Mouse (Mus musculus): ENCODE results near the gene Rab1a. TPM values are rescaled to one million over a fixed set of nuclear protein-coding genes. Genes with fewer than 3 reads are reported as not detected.

The Rab1a gene
- polyA plus RNA-seq, 1 experiment = 25.1 TPM

DNA sequence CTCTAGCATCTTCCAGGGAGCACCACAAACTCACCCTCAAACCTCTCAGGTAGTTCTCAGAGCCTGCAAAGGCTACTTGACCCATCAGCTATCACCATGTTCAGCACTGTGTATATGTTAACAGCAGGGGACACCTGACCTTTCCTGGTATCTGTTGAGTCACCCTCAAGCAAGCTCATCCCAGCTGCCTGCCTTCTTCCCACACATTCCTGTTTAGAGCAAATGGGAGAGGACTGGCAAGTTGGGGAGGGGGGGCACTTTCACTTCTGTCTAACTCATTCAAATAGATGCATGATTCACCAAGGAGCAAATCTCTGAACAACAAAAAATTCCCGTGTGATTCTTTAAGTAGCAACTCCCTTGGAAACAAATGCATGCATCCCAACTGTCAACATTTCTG lies 45.4 kb downstream of the Rab1a start:
- no peak overlapping the region for H3K27ac ChIP-seq (ENCODE audit: insufficient read depth, low read length)
- peaks cover 4% of the 10 kb centered on the region; the same call in 1 of the 2 replicates for H3K36me3 ChIP-seq (ENCODE audit: control insufficient read depth, insufficient read depth, low read length)
- no peak overlapping the region for H3K4me3 ChIP-seq (ENCODE audit: extremely low read depth, insufficient read depth, insufficient read length)
- 34% methylated on average over 1 of the region's 1 CpGs for WGBS
- H3K4me1 ChIP-seq (ENCODE audit: control insufficient read depth, insufficient read depth, insufficient read length) = peaks cover 17% of the 10 kb centered on the region
- TF ChIP-seq POLR2A (IDR thresholded peaks at IDR 0.05; ENCODE audit: low read depth, low read length) (no peak), CTCF (IDR thresholded peaks at IDR 0.05; ENCODE audit: extremely low read depth, insufficient read depth, insufficient read length, insufficient replicate concordance) (no peak)
- H3K27me3 ChIP-seq (ENCODE audit: control insufficient read depth, insufficient read depth, low read length) = no peaks in the 10 kb centered on the region
- no peak for DNase-seq (ENCODE audit: low read depth in 1 of 2, low spot score in 2 of 2)

DNA sequence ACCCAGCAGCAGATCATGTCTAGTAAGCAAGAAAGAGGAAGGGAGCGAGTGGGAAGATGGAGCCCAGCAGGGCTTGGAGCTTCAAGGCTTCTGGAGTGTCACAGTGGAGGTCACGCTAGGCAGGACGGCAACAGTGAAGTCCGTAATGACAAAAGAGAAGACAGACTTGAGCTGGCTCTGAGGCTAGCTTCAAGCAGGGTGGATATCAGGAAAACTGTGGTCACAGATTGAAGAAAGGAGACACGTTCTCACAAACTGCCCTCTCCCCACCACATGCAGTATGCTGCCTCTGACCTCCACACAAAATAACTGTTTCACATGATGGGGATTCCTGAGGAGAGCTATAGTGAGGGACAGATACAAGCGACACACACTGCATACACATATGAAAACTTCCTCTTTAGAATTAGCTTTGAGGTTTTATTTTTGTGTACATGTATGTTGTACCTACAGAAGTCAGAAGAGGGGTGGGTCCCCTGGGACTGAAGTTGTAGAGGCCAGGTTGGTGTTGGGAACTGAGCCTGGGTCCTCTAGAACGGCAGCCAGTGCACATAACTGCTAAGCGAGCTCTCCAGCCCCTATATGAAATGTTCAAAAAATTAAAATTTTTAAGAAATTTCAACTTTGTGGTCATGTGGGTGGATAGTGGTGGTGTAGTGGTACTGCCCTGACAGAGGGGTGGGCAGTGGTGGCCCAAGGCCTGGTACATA lies 46.1 kb downstream of the Rab1a start:
- TF ChIP-seq POLR2A (IDR thresholded peaks at IDR 0.05; ENCODE audit: low read depth, low read length) (no peak), CTCF (IDR thresholded peaks at IDR 0.05; ENCODE audit: extremely low read depth, insufficient read depth, insufficient read length, insufficient replicate concordance) (no peak)
- H3K4me1 ChIP-seq (ENCODE audit: control insufficient read depth, insufficient read depth, insufficient read length) = peaks cover 17% of the 10 kb centered on the region
- peak overlapping the region; percentile 2 for H3K27ac ChIP-seq (ENCODE audit: insufficient read depth, low read length)
- H3K27me3 ChIP-seq (ENCODE audit: control insufficient read depth, insufficient read depth, low read length) = no peaks in the 10 kb centered on the region
- WGBS = 55% methylated on average over 8 of the region's 8 CpGs
- H3K4me3 ChIP-seq (ENCODE audit: extremely low read depth, insufficient read depth, insufficient read length) = no peak overlapping the region; the same call in 1 of the 2 replicates
- DNase-seq (ENCODE audit: low read depth in 1 of 2, low spot score in 2 of 2) = no peak
- H3K36me3 ChIP-seq (ENCODE audit: control insufficient read depth, insufficient read depth, low read length) = 0 out of 2 replicates have a peak, but pooled peaks cover 3% of the 10 kb centered on the region

DNA sequence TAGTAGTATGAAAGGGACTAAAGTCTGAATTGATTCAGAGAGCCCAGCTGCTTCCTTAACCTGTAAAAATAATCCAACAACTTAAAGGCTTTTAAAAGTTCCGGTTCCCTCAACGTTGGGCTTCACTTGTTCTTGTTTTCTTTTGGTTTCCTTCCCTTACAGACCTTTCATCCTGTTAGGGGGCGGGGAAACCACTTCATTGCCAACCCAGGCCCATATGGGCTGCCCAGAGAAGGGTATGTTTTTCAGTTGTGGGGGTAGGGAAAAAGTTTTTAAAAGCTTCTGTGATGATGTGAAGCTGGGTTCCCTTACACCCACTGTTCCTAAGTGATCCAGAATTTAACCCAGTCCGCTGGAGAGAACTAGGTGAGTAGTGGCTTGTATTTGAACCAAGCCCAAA lies 47.0 kb downstream of the Rab1a start:
- TF ChIP-seq POLR2A (IDR thresholded peaks at IDR 0.05; ENCODE audit: low read depth, low read length) (no peak), CTCF (IDR thresholded peaks at IDR 0.05; ENCODE audit: extremely low read depth, insufficient read depth, insufficient read length, insufficient replicate concordance) (no peak)
- Histone ChIP-seq H3K36me3 (ENCODE audit: control insufficient read depth, insufficient read depth, low read length) (0 out of 2 replicates have a peak, but pooled peaks cover 3% of the 10 kb centered on the region), H3K4me1 (ENCODE audit: control insufficient read depth, insufficient read depth, insufficient read length) (peaks cover 17% of the 10 kb centered on the region), H3K27ac (ENCODE audit: insufficient read depth, low read length) (peak overlapping the region; percentile 86), H3K27me3 (ENCODE audit: control insufficient read depth, insufficient read depth, low read length) (no peaks in the 10 kb centered on the region), H3K4me3 (ENCODE audit: extremely low read depth, insufficient read depth, insufficient read length) (peak overlapping the region; percentile 30)
- 1% methylated on average over 4 of the region's 4 CpGs for WGBS
- DNase-seq (ENCODE audit: low read depth in 1 of 2, low spot score in 2 of 2) = peak; percentile 35 to 51

DNA sequence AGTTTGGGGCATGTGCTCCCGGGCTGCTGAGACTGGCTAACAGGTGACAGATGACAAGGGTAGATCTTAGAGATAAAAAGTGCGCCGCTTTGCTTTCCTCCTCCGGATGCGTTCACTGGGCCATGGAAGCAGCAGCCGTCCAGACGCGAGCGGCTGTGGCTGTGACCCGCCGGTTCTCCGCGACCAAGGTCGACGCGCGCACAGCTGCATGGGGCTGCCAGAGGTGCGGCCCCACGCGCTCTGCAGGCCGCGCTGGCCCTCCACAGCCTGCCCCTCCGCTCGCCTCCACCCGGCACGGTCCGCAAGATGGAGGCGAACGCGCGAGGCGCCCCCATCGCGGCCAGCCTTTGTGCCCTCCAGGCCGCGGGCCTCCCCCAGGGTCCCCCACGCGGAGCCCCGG lies 47.6 kb downstream of the Rab1a start:
- Histone ChIP-seq H3K36me3 (ENCODE audit: control insufficient read depth, insufficient read depth, low read length) (0 out of 2 replicates have a peak, but pooled peaks cover 3% of the 10 kb centered on the region), H3K27me3 (ENCODE audit: control insufficient read depth, insufficient read depth, low read length) (no peaks in the 10 kb centered on the region), H3K4me3 (ENCODE audit: extremely low read depth, insufficient read depth, insufficient read length) (peak overlapping the region; percentile 96), H3K4me1 (ENCODE audit: control insufficient read depth, insufficient read depth, insufficient read length) (peaks cover 17% of the 10 kb centered on the region), H3K27ac (ENCODE audit: insufficient read depth, low read length) (peak overlapping the region; percentile 86)
- 0% methylated on average over 20 of the region's 39 CpGs for WGBS
- TF ChIP-seq POLR2A (IDR thresholded peaks at IDR 0.05; ENCODE audit: low read depth, low read length) (no peak), CTCF (IDR thresholded peaks at IDR 0.05; ENCODE audit: extremely low read depth, insufficient read depth, insufficient read length, insufficient replicate concordance) (no peak)
- peak; percentile 12 to 41 for DNase-seq (ENCODE audit: low read depth in 1 of 2, low spot score in 2 of 2)

DNA sequence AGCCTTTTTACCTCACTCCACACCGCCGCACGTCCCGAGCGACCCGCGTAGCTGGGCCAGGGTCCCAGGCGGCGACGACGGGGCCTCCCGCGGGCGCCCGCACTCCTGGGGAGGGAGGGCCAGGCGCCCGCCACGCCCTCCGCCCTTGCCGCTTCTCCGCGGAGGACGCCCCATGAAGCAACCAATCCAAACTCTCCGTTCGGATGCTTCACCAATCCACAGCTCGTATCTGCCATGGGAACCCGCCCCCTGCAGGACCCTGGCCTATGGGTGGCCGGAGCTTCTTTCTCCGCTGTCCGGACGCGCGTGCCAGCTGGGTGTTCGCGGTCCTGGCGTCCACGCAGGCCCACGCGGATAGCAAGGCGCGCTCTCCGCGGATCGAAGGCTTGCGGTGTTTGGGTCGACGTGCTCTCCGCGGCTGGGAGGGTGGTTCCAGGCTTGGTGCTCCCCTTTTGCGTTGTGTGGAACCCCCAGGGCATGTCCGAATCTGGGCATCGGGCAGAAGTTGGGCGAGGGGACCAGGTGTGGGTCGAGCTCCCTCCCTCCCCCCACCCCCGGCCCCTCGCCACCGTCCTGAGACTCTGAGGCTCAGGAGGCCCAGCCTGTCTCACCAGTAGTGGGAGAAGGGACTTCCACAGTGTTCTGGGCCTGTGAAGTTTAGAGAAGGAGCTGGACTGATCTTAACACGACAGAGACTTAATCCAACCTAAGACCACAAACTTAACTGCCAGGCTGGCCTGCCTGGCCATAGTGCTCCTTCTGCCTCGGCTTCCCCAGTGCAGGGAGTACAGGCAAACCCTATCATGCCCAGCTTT lies 48.3 kb downstream of the Rab1a start, which contains the start of gene Cep68:
Gene Cep68 (minus strand): TSS at position 134 of the 815 bp plus-strand sequence.
- Histone ChIP-seq H3K36me3 (ENCODE audit: control insufficient read depth, insufficient read depth, low read length) (0 out of 2 replicates have a peak, but pooled peaks cover 2% of the 10 kb centered on the region), H3K27me3 (ENCODE audit: control insufficient read depth, insufficient read depth, low read length) (no peaks in the 10 kb centered on the region), H3K4me1 (ENCODE audit: control insufficient read depth, insufficient read depth, insufficient read length) (peaks cover 17% of the 10 kb centered on the region), H3K4me3 (ENCODE audit: extremely low read depth, insufficient read depth, insufficient read length) (peak within 1 kb of the TSS; percentile 96), H3K27ac (ENCODE audit: insufficient read depth, low read length) (peak within 1 kb of the TSS; percentile 86)
- WGBS = under 1% methylated on average over 59 of the region's 59 CpGs
- peak; percentile 88 to 94 for DNase-seq (ENCODE audit: low read depth in 1 of 2, low spot score in 2 of 2)
- TF ChIP-seq POLR2A (IDR thresholded peaks at IDR 0.05; ENCODE audit: low read depth, low read length) (no peak; the same call in 1 of the 2 replicates), CTCF (IDR thresholded peaks at IDR 0.05; ENCODE audit: extremely low read depth, insufficient read depth, insufficient read length, insufficient replicate concordance) (no peak)

DNA sequence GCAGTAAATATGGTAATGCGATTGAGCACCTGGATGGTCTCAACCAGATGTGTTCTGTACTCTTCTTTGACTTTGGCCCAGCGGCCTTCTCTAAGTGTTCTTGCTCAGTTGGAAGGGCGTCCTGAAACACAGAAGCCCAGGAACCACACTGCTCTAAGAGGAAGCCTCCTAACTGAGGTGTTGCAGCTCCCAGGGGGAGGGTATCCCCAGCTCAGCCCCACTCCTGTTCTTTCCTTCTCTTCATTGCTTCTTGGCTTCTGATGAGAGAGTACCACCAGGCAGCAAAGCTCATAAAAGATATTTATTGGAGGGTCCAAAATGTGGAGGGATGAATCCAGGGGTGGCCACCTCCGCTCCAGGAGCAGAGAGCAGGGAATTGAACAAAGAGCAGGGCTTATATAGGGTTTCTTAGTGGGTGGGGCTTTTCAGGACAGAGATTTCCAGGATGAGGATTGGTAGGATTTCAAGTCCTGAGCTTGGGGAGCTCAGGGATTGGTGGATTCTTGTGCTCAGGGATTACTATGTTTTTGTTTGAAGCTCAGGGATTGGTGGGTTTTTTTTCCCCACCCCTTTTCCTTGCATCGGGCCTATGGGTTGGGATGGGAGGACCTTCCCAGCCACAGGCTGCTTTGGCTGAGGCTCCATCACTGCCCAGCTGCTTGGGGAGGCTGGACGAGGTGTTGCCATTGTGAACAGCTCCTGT lies 49.4 kb downstream of the Rab1a start:
- no peaks in the 10 kb centered on the region for H3K36me3 ChIP-seq (ENCODE audit: control insufficient read depth, insufficient read depth, low read length)
- WGBS = 84% methylated on average over 6 of the region's 6 CpGs
- H3K27ac ChIP-seq (ENCODE audit: insufficient read depth, low read length) = no peak overlapping the region
- peaks cover 17% of the 10 kb centered on the region for H3K4me1 ChIP-seq (ENCODE audit: control insufficient read depth, insufficient read depth, insufficient read length)
- TF ChIP-seq CTCF (IDR thresholded peaks at IDR 0.05; ENCODE audit: extremely low read depth, insufficient read depth, insufficient read length, insufficient replicate concordance) (no peak), POLR2A (IDR thresholded peaks at IDR 0.05; ENCODE audit: low read depth, low read length) (no peak)
- no peaks in the 10 kb centered on the region for H3K27me3 ChIP-seq (ENCODE audit: control insufficient read depth, insufficient read depth, low read length)
- no peak overlapping the region for H3K4me3 ChIP-seq (ENCODE audit: extremely low read depth, insufficient read depth, insufficient read length)
- DNase-seq (ENCODE audit: low read depth in 1 of 2, low spot score in 2 of 2) = no peak

All from spleen, adult 2 months (tissue).